Mouse (Mus musculus): Measurements from ENCODE around the gene Lce1b. TPM values are rescaled to one million over a fixed set of nuclear protein-coding genes. Genes with fewer than 3 reads are reported as not detected.

The Lce1b gene
- polyA plus RNA-seq, 1 experiment from 2014 or later, result not detected

GRCm38 (mm10) chr3:92609804-92610203 is 46.9 kb downstream of the Lce1b start:
- WGBS, result 52% methylated on average over 1 of the region's 1 CpGs
- no peak overlapping the region for H3K4me2 ChIP-seq
- H3K27me3 ChIP-seq, result no peaks in the 10 kb centered on the region
- no peak overlapping the region for H3K27ac ChIP-seq
- no peak overlapping the region for H3K4me3 ChIP-seq (replicated peaks)
- H3K4me1 ChIP-seq (replicated peaks), result no peaks in the 10 kb centered on the region
- no peaks in the 10 kb centered on the region for H3K36me3 ChIP-seq
- ATAC-seq (ENCODE audit: insufficient number of reproducible peaks, insufficient read depth, low FRiP score, low TSS enrichment, low read depth), result no peak
- no peak overlapping the region for H3K9ac ChIP-seq (replicated peaks)
- H3K9me3 ChIP-seq, result no peaks in the 10 kb centered on the region

- Histone ChIP-seq H3K27me3 (no peaks in the 10 kb centered on the region), H3K36me3 (no peaks in the 10 kb centered on the region), H3K9me3 (no peaks in the 10 kb centered on the region), H3K4me1 (replicated peaks) (no peaks in the 10 kb centered on the region), H3K9ac (replicated peaks) (no peak within 1 kb of the TSS), H3K4me2 (no peak within 1 kb of the TSS), H3K4me3 (replicated peaks) (no peak within 1 kb of the TSS), H3K27ac (no peak within 1 kb of the TSS)
- ATAC-seq (ENCODE audit: insufficient number of reproducible peaks, insufficient read depth, low FRiP score, low TSS enrichment, low read depth), result no peak
Observed at GRCm38 (mm10) chr3:92607392-92607791, 49.3 kb downstream of the Lce1b start, which contains the start of gene 2210017I01Rik. Gene 2210017I01Rik, minus strand, starts transcription at chr3:92607492.

Other genes starting within 250 kb of the Lce1b start
- not detected in 2 replicates for gene Sprr2i, start 248.9 kb downstream of the Lce1b start, polyA plus RNA-seq (2016; fragmentation: Nextera tagmentation; extraction: Ambion mirVana)
- gene Sprr2j-ps, start 238.8 kb downstream of the Lce1b start, polyA plus RNA-seq (2016; fragmentation: Nextera tagmentation; extraction: Ambion mirVana), result not detected in 2 replicates
- 6.4 and 7.6 TPM in 2 replicates for gene Gm9774, start 227.5 kb downstream of the Lce1b start, polyA plus RNA-seq (2016; fragmentation: Nextera tagmentation; extraction: Ambion mirVana)
- not detected in 2 replicates for gene Sprr2k, start 224.3 kb downstream of the Lce1b start, polyA plus RNA-seq (2016; fragmentation: Nextera tagmentation; extraction: Ambion mirVana)
- gene Sprr1b, start 218.1 kb downstream of the Lce1b start, polyA plus RNA-seq (2016; fragmentation: Nextera tagmentation; extraction: Ambion mirVana), result not detected in 2 replicates
- not detected in 2 replicates for gene Sprr3, start 198.2 kb downstream of the Lce1b start, polyA plus RNA-seq (2016; fragmentation: Nextera tagmentation; extraction: Ambion mirVana)
- not detected in 2 replicates for gene Sprr1a, start 171.0 kb downstream of the Lce1b start, polyA plus RNA-seq (2016; fragmentation: Nextera tagmentation; extraction: Ambion mirVana)
- gene Sprr4, start 156.4 kb downstream of the Lce1b start, polyA plus RNA-seq (2016; fragmentation: Nextera tagmentation; extraction: Ambion mirVana), result not detected in 2 replicates
- not detected in 2 replicates for gene 2310046K23Rik, start 122.4 kb downstream of the Lce1b start, polyA plus RNA-seq (2016; fragmentation: Nextera tagmentation; extraction: Ambion mirVana)
- 0.18 TPM in 1 of 2 replicates, not detected in the other for gene Ivl, start 83.2 kb downstream of the Lce1b start, polyA plus RNA-seq (2016; fragmentation: Nextera tagmentation; extraction: Ambion mirVana)
- not detected in 2 replicates for gene Smcp, start 67.9 kb downstream of the Lce1b start, polyA plus RNA-seq (2016; fragmentation: Nextera tagmentation; extraction: Ambion mirVana)
- gene 2210017I01Rik, start 49.4 kb downstream of the Lce1b start, polyA plus RNA-seq (2016; fragmentation: Nextera tagmentation; extraction: Ambion mirVana), result not detected in 2 replicates
- not detected in 2 replicates for gene Lce6a, start 35.3 kb downstream of the Lce1b start, polyA plus RNA-seq (2016; fragmentation: Nextera tagmentation; extraction: Ambion mirVana)
- gene Lce1a1, start 8.6 kb downstream of the Lce1b start, polyA plus RNA-seq (2016; fragmentation: Nextera tagmentation; extraction: Ambion mirVana), result not detected in 2 replicates
- not detected in 2 replicates for gene Lce1a2, start 13.4 kb upstream of the Lce1b start, polyA plus RNA-seq (2016; fragmentation: Nextera tagmentation; extraction: Ambion mirVana)
- not detected in 2 replicates for gene Lce1c, start 22.3 kb upstream of the Lce1b start, polyA plus RNA-seq (2016; fragmentation: Nextera tagmentation; extraction: Ambion mirVana)
- gene Lce1d, start 30.3 kb upstream of the Lce1b start, polyA plus RNA-seq (2016; fragmentation: Nextera tagmentation; extraction: Ambion mirVana), result not detected in 2 replicates
- not detected in 2 replicates for gene Lce1e, start 52.1 kb upstream of the Lce1b start, polyA plus RNA-seq (2016; fragmentation: Nextera tagmentation; extraction: Ambion mirVana)
- gene Lce1f, start 63.4 kb upstream of the Lce1b start, polyA plus RNA-seq (2016; fragmentation: Nextera tagmentation; extraction: Ambion mirVana), result not detected in 2 replicates
- gene Gm38119, start 82.2 kb upstream of the Lce1b start, polyA plus RNA-seq (2016; fragmentation: Nextera tagmentation; extraction: Ambion mirVana), result not detected in 2 replicates
- gene Lce1g, start 95.4 kb upstream of the Lce1b start, polyA plus RNA-seq (2016; fragmentation: Nextera tagmentation; extraction: Ambion mirVana), result not detected in 2 replicates
- gene Lce1h, start 108.1 kb upstream of the Lce1b start, polyA plus RNA-seq (2016; fragmentation: Nextera tagmentation; extraction: Ambion mirVana), result not detected in 2 replicates
- gene Lce1i, start 122.0 kb upstream of the Lce1b start, polyA plus RNA-seq (2016; fragmentation: Nextera tagmentation; extraction: Ambion mirVana), result not detected in 2 replicates
- gene Lce1j, start 133.6 kb upstream of the Lce1b start, polyA plus RNA-seq (2016; fragmentation: Nextera tagmentation; extraction: Ambion mirVana), result not detected in 2 replicates
- not detected in 2 replicates for gene Lce1k, start 151.0 kb upstream of the Lce1b start, polyA plus RNA-seq (2016; fragmentation: Nextera tagmentation; extraction: Ambion mirVana)
- gene Kprp, start 170.3 kb upstream of the Lce1b start, polyA plus RNA-seq (2016; fragmentation: Nextera tagmentation; extraction: Ambion mirVana), result not detected in 2 replicates
- gene Lce1l, start 194.4 kb upstream of the Lce1b start, polyA plus RNA-seq (2016; fragmentation: Nextera tagmentation; extraction: Ambion mirVana), result not detected in 2 replicates
- not detected in 2 replicates for gene 2310050C09Rik, start 213.3 kb upstream of the Lce1b start, polyA plus RNA-seq (2016; fragmentation: Nextera tagmentation; extraction: Ambion mirVana)

Measured in limb, embryonic 12.5 days (tissue).